Mouse (Mus musculus) 3134 (cell line): ENCODE results near the gene Plekhg5.
A peak's percentile ranks its signal among the peaks of the same experiment; 100 is the strongest.

Experiments used
- DNase-seq: peaks from one replicate; pipeline ENCODE4 v3.0.0-alpha.2; 2011; ENCODE audit warnings: low spot score; ENCODE audit not compliant: insufficient read length; ENCODE audit errors: extremely low read depth

Gene Plekhg5

DNA sequence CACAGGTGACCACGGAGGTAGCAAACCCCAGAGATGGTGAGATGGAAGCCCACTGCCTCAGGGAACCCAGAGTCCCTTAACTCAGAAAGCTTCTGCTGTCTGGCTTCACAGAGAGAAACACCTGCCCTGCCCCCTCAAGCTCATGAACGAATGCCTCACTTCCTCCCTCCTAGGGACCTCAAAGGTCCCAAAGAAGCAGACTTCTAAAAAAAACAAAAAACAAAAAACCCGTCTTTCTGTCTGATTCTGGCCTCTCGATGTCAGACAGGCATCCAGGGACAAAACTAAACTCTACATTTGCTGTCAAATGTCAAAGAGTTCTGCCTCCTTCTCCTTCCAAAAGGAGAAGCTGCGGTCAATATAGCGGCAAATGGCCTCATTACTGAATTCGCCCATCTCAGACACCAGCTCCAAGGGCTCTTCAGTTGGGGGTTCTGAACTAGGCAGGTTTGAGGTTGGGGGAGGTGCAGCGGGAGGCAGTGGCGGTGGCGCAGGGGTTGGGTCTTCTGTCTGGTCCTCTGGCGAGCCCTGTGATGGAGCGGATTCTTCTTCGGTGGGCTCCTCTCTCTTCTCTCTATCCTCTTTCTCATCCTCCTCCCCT is 52.2 kb downstream of the Plekhg5 start:
- DNase-seq, result no peak

DNA sequence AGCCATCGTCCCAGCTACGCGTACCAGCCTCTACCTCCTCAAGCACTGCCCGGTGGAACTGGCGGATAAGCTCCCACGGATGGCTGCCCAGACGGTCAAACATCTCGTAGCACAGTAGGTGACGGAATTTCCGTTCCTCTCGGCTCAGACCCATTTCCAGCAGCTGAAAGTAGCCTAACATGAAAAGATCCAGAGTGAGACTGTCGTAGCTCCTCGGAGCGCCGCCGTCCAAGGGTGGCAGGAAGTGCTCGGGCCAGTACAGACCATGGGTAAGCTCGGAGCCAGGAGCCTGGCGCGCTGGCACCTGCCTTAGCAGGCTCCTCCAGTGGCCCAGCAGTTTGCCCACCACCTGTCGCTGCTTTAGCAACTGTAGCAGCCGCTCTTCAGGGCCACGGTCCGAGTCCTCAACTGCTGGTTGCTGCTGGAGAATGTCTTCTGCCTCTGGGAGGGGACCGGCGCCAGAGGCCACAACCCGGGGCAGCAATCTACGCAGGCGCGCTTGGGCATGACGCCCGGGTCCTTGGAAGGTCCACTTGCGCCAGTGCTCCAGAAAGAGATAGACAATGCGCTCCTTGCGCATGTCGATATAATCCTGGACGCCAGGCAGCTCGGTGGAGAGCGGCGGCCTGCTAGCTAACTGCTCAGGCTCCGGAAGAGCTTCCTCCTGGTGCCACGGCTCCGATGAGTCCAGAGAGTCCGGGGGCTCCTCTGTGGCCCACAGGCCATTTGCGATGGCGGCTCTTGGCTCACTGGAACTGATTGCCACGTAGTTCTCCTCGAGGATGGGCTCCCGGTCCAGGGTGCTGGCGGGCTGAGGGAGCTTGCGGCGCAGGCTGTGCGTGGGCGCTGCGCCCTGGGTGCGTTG is 53.1 kb downstream of the Plekhg5 start:
- DNase-seq, result no peak

DNA sequence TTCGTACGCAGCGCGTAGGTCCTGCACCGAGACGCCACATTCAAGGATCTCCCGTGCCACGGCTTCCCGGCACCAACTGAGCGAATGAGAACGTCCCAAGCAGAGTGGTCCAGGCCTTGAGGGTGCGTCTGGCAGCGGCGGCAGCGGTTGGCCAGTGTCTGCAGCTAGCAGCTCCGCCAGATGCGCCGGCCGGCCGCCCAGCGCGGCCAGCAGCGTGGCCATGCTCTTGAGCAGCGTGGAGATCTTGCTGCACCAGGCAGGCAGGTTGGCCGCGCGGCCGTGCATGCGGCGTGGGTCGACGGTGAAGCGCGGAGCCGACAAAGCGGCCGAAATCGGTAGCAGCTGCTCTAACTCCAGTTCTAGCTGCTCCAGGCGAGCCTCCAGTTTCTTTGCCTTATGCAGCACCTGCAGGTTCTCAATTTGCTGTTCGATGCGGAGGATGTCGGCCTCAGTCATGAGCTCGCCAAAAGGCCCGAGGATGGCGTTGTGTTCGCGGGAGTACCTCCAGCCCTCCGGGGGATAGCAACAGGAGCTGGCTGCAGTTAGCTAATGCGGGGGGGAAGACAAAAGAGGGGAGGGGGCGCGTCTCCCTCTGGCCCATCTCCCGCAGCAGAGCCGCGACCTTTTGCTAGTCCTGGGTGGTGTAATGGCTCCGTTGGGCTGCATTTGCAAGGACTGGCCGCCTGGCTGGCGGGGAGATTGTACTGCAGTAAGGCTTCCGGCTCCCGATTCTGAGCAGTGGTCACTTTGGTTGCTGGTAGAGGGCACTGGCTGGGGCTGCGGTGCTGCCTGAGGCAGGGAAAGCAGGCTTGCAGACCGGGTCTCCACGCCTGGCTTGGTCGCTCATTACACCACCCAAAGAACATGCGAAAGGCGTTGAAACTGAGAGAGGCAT is 54.0 kb downstream of the Plekhg5 start:
- no peak for DNase-seq

DNA sequence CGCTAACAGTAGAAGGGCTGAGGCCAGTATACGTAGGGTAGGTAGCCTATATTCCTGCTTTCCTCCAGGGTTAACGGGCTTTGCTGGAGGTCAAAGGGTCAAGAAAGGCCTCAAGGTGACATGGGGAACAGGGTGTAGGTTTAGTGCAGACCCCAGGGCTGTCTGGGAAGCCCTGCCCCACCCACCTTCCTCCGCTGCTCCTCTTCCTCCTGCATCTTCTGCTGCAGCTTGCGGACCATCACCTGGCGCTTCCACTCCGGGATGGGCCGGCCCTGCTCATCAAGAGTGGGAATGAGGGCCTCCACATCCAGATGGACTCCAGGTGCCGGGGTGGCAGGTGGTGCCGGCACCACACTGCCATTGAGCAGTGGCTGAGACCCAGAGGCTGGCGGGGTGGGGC is 55.6 kb downstream of the Plekhg5 start:
- DNase-seq, result no peak

DNA sequence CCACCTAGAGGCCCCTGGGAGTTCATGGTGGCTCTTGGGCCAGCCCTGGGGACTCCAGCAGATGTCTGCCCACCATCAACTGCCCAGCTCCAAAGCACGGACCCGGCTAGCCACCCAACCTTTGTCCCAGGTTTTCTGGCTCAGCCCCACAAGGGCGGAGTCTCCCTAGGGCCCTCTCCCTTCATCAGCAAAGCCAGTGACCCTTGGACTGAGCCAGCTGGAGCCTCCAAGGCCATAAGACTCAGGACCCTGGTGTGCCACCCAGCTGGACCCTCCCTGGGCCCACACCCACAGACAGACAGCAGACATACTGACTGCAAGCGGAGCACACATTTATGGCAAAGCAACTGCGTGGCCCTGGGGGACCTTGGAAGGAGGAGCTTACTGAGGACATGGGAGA is 56.5 kb downstream of the Plekhg5 start:
- DNase-seq, result no peak

DNA sequence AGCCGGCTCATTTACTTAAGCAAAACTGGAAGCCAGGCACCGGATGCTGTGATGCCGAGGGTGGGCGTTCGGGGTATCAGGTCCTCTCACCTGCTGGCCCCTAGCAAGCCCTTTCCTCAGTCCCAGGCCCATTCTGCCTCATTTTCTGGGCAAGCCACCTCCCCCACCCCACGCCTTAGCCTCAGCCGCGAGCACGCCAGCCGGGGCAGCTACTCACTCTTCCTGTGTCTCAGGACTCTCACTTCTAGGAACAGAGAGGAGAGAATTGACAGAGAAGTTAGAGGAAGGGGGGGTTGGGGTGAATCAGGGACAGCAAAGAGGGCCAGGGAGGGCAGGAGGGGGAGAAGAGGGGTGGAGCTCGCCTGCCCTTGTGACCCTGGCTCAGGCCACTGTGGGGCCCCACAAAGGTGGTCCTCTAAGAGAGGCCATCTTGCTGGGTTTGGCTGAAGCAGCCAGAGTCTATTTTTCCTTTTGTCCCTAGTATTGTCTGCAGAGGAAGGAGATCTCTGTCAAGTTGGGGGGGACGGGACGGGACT is 57.2 kb downstream of the Plekhg5 start:
- no peak for DNase-seq

DNA sequence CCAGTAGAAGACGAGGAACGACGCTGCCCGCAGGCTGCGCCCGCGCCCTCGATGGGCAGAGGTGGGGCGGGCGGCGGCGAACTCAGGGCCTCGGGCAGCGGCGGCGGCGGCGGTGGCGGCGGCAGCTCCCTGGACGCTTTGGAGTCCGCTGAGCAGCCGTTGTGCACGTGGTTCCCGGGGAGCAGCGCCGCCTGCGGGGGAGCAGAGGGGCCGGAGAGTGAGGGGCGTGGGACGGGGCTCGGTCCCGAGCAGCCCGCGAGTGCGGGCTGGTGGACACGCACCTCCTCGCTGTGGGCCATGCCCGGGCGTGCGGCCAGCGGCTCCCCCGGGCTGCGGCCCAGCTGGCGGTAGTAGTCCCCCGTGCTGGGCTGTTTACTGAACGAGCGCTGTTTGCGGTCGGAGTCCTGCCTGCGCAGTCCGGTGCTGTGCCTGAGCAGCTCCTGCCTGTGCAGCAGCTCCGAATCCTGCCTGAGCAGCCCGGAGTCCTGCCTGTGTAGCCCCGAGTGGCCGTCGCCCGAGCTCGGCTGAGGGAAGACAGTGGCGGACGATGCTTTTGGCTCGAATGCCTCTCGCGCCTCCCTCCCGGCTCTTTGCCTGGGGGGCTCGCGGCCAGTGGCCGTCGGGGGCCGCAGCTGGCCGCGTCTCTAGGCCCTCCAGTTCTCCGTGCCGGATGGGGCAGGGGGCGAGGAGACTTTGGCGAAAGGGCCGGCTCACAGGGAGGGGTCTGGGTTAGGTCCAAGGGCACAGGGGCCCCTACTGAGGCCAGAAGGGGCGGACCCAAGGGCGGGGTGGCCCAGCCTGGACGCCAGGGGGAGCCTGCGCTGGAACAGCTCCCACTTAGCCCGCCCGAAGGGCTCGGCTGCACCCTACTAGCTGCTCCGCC is 58.7 kb downstream of the Plekhg5 start:
- no peak for DNase-seq

DNA sequence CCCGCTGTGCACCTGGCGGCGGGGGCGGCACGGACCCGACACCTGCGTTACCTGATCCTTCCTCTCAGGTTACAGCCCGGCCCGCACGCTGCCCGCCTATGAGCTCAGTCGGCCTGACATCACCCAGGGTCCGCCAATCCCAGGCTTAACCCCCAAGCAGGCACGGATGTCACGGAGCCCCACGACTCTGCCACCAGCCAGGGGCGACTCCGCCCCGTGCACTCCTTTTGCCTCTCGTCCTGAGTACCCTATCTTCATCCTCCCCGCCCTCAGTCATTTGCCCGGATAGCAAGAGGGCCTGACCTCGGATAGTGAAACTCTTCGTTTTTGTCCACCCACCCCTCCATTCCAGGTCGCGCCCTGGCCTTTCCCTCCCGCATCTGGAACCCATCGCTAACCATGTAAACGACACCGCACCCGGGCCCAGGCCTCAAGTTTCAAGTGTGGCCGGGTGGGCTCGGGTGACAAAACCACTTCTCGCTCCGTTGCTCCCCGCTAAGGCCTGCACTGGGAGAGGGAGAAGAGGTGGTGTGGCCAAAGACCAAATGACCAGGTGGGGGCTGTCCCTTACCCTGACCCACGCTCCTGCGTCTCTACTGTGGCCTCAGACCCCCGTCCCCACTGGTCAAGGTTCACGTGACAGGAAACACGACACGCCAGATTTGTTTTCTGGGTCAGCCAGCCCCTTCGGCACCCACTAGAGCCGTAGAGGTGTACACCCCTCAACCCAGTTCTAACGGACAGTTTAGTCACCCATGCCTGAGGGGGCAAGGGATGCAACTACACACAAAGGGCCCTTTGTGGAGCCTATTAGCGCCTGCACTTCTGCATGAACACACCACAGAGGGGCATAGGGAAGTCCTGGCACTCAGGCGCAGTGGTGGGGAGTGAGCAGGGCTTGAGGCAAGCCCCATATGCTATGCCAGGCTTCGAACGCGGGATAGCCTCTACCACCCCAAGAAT is 59.8 kb downstream of the Plekhg5 start:
- DNase-seq, result no peak

DNA sequence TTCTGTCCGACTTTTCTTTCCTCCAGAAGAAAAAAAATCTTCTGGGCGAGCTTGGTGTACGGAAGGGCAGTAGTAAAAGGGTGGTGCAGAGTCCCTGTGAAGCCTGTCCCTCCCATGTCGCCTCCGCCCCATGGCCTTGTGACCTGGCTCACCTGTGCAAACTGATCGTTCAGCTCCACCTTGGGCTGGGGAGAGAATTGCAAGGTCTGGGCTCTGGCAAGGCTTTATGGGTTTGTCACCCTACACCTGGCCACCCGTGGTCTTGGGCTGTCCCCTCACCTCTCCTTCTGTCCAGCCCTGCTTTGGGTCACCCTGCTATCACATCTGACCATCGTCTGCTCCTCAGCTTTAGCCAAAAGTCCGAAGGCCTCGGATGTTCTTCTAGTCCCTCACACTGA is 60.5 kb downstream of the Plekhg5 start:
- DNase-seq, result no peak

DNA sequence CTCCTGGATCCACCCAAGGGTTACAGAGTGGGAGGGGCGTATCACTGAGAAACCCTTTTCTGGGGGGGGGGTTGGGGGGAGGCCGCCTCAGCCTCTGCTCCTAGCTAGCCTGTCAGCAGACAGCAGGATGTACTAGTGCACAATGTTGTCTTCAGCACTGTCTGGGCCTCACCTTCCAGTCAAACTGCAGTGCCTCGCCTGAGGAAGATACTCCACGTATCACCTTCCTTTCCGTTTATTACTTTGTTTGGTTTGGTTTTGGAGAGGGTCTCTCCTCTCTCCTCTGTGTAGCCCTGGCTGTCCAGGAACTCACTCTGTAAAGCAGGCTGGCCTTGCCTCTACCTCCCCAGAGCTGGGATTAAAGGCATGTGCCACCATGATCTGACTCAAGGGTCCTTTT is 60.9 kb downstream of the Plekhg5 start:
- DNase-seq, result no peak

DNA sequence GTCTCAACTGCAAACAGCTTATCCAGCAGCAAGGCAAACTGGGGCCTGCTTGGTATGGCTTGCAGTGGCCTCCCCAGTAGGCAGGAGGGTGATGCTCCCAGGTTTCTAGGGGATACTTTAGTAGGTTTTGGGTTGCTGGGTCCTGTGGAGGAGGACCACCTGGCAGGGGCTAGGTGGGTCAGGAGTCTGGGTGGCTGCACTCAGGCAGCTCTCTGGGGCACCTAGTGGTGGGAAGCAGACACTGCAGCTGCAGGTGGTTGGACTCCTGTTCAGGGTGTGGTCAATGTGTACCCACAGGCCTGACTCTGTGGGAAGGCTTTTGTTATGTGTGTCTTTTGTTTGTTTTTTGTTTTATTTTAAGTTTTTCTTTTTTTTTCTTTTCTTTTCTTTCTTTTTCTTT is 62.2 kb downstream of the Plekhg5 start:
- DNase-seq, result no peak

DNA sequence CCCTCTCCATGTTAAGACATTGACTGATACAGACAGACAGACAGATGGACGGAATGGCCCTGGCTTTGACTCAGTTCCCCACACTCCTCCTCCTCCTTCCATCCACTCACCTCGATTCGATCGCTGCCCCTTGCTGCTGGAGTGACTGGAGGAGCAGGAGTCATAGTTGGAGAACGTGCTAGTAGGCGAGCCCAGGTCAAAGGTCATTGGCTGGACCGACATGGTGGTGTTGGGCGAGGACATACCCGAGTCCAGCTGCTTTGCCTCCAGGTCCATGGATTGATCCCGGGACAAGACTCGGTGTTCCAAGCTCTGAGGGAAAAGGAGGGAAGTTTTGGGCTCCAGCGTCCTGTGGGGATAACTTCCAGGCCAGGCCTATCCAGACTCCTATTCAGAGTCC is 63.1 kb downstream of the Plekhg5 start:
- no peak for DNase-seq

DNA sequence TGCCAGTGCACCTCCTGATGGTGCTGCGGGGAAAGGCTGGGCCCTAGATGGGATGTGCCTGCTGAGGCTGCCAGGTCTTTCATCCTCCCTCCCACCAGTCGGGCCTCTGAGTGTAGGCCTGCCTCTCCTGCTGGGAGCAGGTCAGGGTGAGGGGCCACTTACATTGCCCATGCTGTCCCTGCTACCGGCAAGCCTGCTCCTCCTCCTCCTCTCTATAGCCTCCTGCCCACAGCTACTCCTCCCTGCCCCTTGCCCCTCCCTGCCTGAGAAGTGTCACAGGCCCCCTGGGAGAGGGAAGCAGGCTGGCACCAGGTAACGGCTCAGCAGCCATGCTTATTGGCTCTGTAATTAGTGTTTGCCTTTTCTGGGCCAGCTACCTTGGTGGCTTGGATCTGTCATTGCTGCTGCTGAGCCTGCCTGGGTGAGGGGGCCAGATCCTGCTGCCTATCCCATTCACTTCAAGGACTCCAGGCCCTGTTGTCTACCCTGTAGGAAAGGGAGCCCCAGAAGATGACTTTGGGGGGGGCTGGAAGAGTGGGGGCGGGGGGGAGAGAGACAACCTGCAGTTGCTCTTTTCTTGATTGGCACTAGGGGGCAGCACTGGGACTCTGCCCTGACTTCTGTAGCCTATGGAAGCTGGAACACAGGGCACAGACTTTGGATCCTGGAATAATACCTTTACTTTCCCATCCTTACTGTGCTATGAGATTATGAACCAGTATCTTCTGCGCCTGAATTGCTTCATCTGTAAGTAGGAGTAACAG is 64.0 kb downstream of the Plekhg5 start:
- DNase-seq, result no peak

DNA sequence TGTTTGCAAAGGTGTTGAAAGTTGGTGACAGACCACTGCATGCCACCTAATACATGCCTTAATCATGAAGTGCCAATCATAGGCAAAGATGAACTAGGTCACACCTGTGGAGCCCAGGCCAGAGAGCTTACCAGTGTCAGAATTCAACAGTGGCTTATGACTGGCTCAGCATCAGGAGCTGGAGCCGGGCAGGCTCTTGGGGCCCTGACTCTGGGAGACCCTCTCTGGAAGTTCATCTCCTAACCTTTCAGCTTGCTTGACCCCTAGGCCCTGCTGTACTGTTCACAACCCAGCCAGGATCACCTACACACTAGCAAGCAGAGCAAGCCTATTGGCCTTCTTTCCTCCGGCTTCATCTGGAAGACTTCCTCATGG is 64.6 kb downstream of the Plekhg5 start:
- DNase-seq, result no peak

DNA sequence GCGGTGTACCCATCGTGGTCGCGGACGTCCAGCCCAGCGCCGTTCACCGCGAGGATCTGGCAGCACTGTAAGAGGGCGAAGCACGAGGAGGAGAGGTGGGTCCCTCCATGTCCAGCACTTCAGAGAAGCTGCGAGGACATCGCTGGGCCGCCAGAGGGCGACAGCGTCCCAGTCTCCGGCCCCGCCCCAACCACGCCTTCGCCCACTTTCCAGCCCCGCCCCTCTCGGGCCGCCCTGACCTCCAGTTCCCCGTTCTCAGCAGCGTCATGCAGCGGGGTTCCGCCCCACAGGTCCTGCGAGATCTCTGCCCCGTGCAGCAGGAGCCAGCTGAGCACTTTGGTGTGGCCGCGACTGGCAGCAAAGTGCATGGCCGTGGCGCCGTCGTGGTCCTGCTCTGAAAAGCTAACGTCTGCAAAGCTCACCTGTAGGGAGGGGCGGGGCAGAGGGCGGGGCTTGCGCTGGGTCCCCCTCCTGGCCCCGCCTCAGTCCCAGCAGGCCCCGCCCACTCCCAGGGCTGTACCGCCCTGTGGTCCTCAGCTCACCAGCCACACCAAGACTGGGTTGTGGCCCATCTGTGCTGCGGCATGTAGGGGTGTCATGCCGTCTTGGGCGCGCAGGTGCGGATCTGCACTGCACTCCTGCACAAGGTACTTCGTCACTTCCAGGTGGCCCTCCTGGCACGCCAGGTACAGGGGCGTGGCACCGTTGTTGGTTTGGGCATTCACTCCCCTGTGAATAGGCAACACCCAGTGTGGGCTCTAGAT is 66.4 kb downstream of the Plekhg5 start:
- peak; percentile 72 for DNase-seq

DNA sequence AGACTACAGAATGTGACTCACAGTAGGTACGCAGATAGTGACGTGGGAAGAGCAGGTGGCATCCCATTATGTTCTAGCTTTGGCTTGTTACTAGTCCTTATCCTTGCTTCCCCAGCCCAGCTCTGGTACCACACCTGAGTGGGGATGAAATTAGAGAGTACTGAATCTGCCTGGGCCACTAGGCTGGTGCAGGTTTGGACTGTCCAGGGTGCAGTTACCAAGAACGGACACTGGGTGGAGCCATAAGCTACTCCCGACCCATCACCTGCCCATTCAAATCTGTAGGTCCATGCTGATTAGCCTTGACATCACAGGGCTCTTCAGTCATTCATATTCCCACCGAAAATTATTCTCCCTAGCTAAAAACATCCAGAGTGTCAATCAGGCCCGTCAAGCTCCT is 68.1 kb downstream of the Plekhg5 start:
- DNase-seq, result no peak

DNA sequence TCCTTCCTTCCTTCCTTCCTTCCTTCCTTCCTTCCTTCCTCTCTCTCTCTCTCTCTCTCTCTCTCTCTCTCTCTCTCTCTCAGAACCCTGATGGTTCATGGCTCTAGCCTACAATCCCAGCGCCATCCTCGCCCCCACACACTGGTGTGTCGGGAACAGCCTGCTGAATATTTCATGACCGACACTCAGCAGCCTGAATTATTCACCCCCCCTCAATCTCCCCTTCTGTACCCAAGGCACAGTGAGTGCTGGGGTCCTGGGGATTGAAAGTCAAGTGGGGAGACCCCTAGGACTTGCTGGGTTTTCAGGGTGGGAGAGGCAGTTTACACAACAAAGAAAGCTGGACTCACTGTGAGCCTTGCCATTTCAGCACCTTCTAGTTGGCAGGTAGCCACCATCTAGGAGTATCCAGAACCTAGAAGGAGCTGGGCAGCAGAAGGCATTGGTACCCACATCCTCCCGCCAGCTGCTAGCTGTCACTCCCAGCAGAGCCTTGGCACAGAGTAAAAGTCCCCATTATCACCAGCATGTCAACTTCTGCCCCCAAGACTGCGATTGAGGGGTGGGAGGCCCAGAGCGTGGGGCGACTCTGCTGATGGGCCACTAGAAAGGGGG is 69.3 kb downstream of the Plekhg5 start:
- no peak for DNase-seq
